Mouse (Mus musculus): ENCODE measurements around the gene Gns. TPM values are rescaled to one million over a fixed set of nuclear protein-coding genes. Genes with fewer than 3 reads are reported as not detected.

The Gns gene
- total RNA-seq, 1 experiment, result 61.0 TPM

- Histone ChIP-seq H3K9ac (ENCODE audit: insufficient read depth, low read depth, low read length, poor library complexity, severe bottlenecking) (no peak overlapping the region), H3K4me1 (ENCODE audit: control insufficient read depth in 2 of 2, insufficient read depth in 2 of 2, low read length in 2 of 2, poor library complexity in 1 of 2) (peaks cover 2 to 15% of the 10 kb centered on the region in 2 experiments; a peak in 2 of 4 replicates), H3K9me3 (ENCODE audit: control insufficient read depth, insufficient read depth, low read depth, low read length) (no peaks in the 10 kb centered on the region), H3K4me3 (ENCODE audit: insufficient read depth in 1 of 2, low read depth in 1 of 2, low read length in 2 of 2, poor library complexity in 1 of 2, severe bottlenecking in 1 of 2) (no peak overlapping the region), H3K27ac (ENCODE audit: insufficient read depth, low read depth, low read length, poor library complexity, severe bottlenecking) (no peak overlapping the region), H3K36me3 (ENCODE audit: control insufficient read depth, insufficient read depth, low read length, poor library complexity, severe bottlenecking) (peaks cover 12% of the 10 kb centered on the region; the same call in 1 of the 2 replicates)
- in situ Hi-C loops (cut with MboI; ENCODE audit: low sequenced_read_pairs in 2 of 2, unreplicated experiment in 2 of 2), result no loop called here
- DNase-seq (ENCODE audit: low read depth, low spot score), result no peak
- no peak for TF ChIP-seq ZNF384 (IDR thresholded peaks at IDR 0.05; ENCODE audit: low read depth, low read length)
- no peak for TF ChIP-seq ZC3H11A (IDR thresholded peaks at IDR 0.05; ENCODE audit: borderline replicate concordance, low read depth, low read length)
- TF ChIP-seq HCFC1 (IDR thresholded peaks at IDR 0.05; ENCODE audit: borderline replicate concordance, insufficient read depth, low read length), result no peak
- no peak for TF ChIP-seq MAFK (IDR thresholded peaks at IDR 0.05; ENCODE audit: insufficient read depth, low read depth, low read length)
- TF ChIP-seq CHD2 (IDR thresholded peaks at IDR 0.05; ENCODE audit: low read depth, low read length), result no peak
Measured at GRCm38 (mm10) chr10:121419640-121420470, 55.0 kb downstream of the Gns start.

- in situ Hi-C loops (cut with MboI; ENCODE audit: low sequenced_read_pairs in 2 of 2, unreplicated experiment in 2 of 2), result no loop called here
- DNase-seq (ENCODE audit: low read depth, low spot score), result no peak
- TF ChIP-seq MAFK (IDR thresholded peaks at IDR 0.05; ENCODE audit: insufficient read depth, low read depth, low read length) (no peak), HCFC1 (IDR thresholded peaks at IDR 0.05; ENCODE audit: borderline replicate concordance, insufficient read depth, low read length) (no peak), CHD2 (IDR thresholded peaks at IDR 0.05; ENCODE audit: low read depth, low read length) (no peak)
Measured at GRCm38 (mm10) chr10:121421023-121421422, 56.1 kb downstream of the Gns start.

GRCm38 (mm10) chr10:121421657-121422290, 56.9 kb downstream of the Gns start:
- Histone ChIP-seq H3K27ac (ENCODE audit: insufficient read depth, low read depth, low read length, poor library complexity, severe bottlenecking) (no peak overlapping the region), H3K4me3 (ENCODE audit: insufficient read depth in 1 of 2, low read depth in 1 of 2, low read length in 2 of 2, poor library complexity in 1 of 2, severe bottlenecking in 1 of 2) (no peak overlapping the region), H3K36me3 (ENCODE audit: control insufficient read depth, insufficient read depth, low read length, poor library complexity, severe bottlenecking) (peaks cover 5% of the 10 kb centered on the region; the same call in 1 of the 2 replicates), H3K4me1 (ENCODE audit: control insufficient read depth in 2 of 2, insufficient read depth in 2 of 2, low read length in 2 of 2, poor library complexity in 1 of 2) (peaks cover 4 to 25% of the 10 kb centered on the region in 2 experiments), H3K9ac (ENCODE audit: insufficient read depth, low read depth, low read length, poor library complexity, severe bottlenecking) (no peak overlapping the region), H3K9me3 (ENCODE audit: control insufficient read depth, insufficient read depth, low read depth, low read length) (no peaks in the 10 kb centered on the region)
- in situ Hi-C loops (cut with MboI; ENCODE audit: low sequenced_read_pairs in 2 of 2, unreplicated experiment in 2 of 2), result no loop called here
- DNase-seq (ENCODE audit: low read depth, low spot score), result no peak
- TF ChIP-seq HCFC1 (IDR thresholded peaks at IDR 0.05; ENCODE audit: borderline replicate concordance, insufficient read depth, low read length) (no peak), MAFK (IDR thresholded peaks at IDR 0.05; ENCODE audit: insufficient read depth, low read depth, low read length) (no peak), CHD2 (IDR thresholded peaks at IDR 0.05; ENCODE audit: low read depth, low read length) (no peak), ZC3H11A (IDR thresholded peaks at IDR 0.05; ENCODE audit: borderline replicate concordance, low read depth, low read length) (no peak), ZNF384 (IDR thresholded peaks at IDR 0.05; ENCODE audit: low read depth, low read length) (no peak)

More at GRCm38 (mm10) chr10:121421023-121421422, 56.1 kb downstream of the Gns start:
- H3K4me3 ChIP-seq (ENCODE audit: insufficient read depth in 1 of 2, low read depth in 1 of 2, low read length in 2 of 2, poor library complexity in 1 of 2, severe bottlenecking in 1 of 2), result no peak overlapping the region
- H3K4me1 ChIP-seq (ENCODE audit: control insufficient read depth in 2 of 2, insufficient read depth in 2 of 2, low read length in 2 of 2, poor library complexity in 1 of 2), result peaks cover 2 to 21% of the 10 kb centered on the region in 2 experiments; a peak in 2 of 4 replicates
- H3K27ac ChIP-seq (ENCODE audit: insufficient read depth, low read depth, low read length, poor library complexity, severe bottlenecking), result no peak overlapping the region
- no peak overlapping the region for H3K9ac ChIP-seq (ENCODE audit: insufficient read depth, low read depth, low read length, poor library complexity, severe bottlenecking)
- peaks cover 5% of the 10 kb centered on the region; the same call in 1 of the 2 replicates for H3K36me3 ChIP-seq (ENCODE audit: control insufficient read depth, insufficient read depth, low read length, poor library complexity, severe bottlenecking)
- no peaks in the 10 kb centered on the region for H3K9me3 ChIP-seq (ENCODE audit: control insufficient read depth, insufficient read depth, low read depth, low read length)

GRCm38 (mm10) chr10:121422294-121422693, 57.4 kb downstream of the Gns start:
- Histone ChIP-seq H3K4me1 (ENCODE audit: control insufficient read depth in 2 of 2, insufficient read depth in 2 of 2, low read length in 2 of 2, poor library complexity in 1 of 2) (peaks cover 4 to 28% of the 10 kb centered on the region in 2 experiments), H3K36me3 (ENCODE audit: control insufficient read depth, insufficient read depth, low read length, poor library complexity, severe bottlenecking) (peaks cover 5% of the 10 kb centered on the region; the same call in 1 of the 2 replicates), H3K9me3 (ENCODE audit: control insufficient read depth, insufficient read depth, low read depth, low read length) (no peaks in the 10 kb centered on the region), H3K27ac (ENCODE audit: insufficient read depth, low read depth, low read length, poor library complexity, severe bottlenecking) (no peak overlapping the region), H3K4me3 (ENCODE audit: insufficient read depth in 1 of 2, low read depth in 1 of 2, low read length in 2 of 2, poor library complexity in 1 of 2, severe bottlenecking in 1 of 2) (no peak overlapping the region), H3K9ac (ENCODE audit: insufficient read depth, low read depth, low read length, poor library complexity, severe bottlenecking) (no peak overlapping the region)
- no peak for DNase-seq (ENCODE audit: low read depth, low spot score)
- TF ChIP-seq CHD2 (IDR thresholded peaks at IDR 0.05; ENCODE audit: low read depth, low read length) (no peak), HCFC1 (IDR thresholded peaks at IDR 0.05; ENCODE audit: borderline replicate concordance, insufficient read depth, low read length) (no peak), MAFK (IDR thresholded peaks at IDR 0.05; ENCODE audit: insufficient read depth, low read depth, low read length) (no peak), ZC3H11A (IDR thresholded peaks at IDR 0.05; ENCODE audit: borderline replicate concordance, low read depth, low read length) (no peak), ZNF384 (IDR thresholded peaks at IDR 0.05; ENCODE audit: low read depth, low read length) (no peak)
- in situ Hi-C loops (cut with MboI; ENCODE audit: low sequenced_read_pairs in 2 of 2, unreplicated experiment in 2 of 2), result no loop called here
